Mouse (Mus musculus) small intestine, adult 2 months (tissue): Measurements from ENCODE around the gene Nbas.

ENCODE experiments used
- CTCF ChIP-seq: fragments of 200-500 bp; IDR thresholded peaks from 2 replicates; pipeline ENCODE4 v1.5.1; 2012; ENCODE audit warnings: low read depth, mild to moderate bottlenecking, control low read depth, inconsistent platforms, low read length, moderate library complexity, mixed read lengths; ENCODE audit not compliant: insufficient replicate concordance, insufficient read length; ENCODE audit errors: extremely low read depth
- POLR2A ChIP-seq: fragments of 200-500 bp; IDR thresholded peaks from 2 replicates; pipeline ENCODE4 v1.6.1; 2012; ENCODE audit warnings: low read depth, mild to moderate bottlenecking, control low read depth, inconsistent platforms, low read length, moderate library complexity

DNA sequence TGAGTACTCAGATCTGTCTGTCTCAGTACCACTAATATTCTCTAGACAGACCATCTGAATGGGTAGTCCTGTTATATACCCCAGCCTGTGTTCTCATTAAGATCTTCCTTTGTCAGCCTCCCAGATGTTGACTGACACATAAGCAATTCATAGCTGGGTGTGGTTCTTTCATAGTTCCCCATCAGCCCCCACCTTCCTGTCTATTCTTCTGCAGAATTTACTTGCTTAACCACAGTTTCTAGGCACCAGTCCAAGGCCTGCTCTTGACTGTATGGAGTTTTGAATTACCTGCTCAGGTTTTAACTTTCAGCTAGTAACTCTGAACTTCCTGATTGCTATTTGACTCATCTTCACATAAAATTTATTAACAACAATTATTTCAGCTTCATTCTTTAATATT, 141.3 kb downstream of the Nbas start:
- TF ChIP-seq POLR2A (no peak), CTCF (no peak)
